Mouse (Mus musculus): ENCODE measurements around the gene App.

App gene

DNA sequence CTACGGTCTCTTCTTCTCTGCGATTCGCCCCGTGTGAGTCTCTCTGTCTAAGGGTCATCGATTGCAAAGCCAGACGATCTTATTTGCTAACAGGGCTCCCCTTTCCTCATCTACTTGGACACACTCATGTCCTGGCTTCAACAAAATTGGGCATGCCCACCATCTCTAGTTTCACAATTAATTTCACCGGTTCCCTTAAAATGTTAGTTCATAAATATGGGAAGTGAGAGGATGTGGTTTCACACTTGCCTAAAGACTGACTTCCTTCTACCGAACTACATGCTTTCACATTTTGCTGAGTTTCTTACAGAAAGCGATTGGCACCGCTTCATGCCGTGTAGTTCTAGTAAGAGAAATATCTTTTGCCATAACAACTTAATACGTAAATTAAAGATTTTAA, 101.8 kb downstream of the App start:
- no peak for DNase-seq

DNA sequence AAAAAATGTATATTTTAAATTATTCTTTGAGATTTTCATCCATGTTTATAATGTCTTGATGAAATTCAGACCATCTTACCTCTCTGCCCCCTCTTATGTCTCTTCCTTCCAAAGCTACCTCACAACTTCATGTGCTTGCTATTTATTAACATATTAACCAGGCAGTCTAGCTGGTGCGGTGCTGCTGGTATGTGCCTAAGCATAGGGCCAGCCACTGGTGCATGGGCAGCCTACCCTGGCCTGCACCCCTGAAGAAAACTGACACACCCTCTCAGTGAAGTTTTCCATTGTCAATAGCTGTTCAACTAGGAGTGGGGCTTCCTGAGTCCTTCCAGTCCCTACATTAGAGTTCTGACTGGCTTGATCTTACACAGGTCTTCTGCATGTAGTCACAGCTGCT, 102.3 kb downstream of the App start:
- DNase-seq, result no peak

DNA sequence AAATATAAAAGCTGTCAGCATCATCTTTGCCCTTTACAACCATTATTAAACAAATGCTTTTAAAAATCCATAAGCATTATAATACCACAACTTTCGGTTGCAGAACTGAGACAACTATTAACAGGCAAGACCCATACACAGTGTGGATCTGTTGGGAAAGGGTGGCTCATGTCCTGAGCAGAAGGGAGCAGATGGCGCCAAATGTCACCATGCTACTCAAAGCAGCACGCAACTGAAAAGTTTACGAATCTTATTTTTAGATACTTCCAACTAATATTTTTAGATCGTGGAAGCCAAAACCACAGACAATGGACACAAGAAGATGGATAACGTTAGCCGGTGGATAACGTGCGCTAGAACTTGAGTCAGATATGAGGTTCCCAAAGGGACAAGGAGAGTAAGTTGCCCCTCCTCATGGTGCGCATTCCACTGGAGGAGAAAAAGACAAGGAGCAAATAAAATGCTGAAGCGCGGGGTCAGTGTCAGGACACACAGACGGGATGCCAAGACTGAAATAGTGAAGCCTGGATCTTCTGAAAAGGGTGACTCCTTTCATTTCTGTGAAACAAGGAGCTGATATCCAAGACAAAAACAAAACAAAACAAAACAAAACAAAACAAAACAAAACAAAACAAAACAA, 106.2 kb downstream of the App start:
- DNase-seq, result peak; percentile 41

DNA sequence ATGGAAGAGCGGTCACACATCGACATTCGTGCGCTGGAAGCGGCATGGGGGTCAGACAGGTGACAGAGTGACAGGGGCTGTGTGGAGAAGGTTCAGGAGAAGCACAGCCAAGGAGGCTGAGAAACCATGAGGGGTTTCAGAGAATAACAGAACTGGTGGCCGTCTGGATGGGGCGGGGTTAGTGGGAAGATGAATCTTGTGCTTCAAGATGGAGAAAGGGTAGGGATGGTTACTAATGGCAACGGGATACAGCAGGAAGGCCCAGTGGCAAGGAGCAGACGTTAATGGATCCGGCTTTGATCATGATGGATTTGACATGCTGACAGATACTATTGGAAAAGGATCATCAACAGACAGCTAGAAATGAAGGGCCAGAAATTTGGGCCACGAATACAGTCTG, 107.3 kb downstream of the App start:
- no peak for DNase-seq

DNA sequence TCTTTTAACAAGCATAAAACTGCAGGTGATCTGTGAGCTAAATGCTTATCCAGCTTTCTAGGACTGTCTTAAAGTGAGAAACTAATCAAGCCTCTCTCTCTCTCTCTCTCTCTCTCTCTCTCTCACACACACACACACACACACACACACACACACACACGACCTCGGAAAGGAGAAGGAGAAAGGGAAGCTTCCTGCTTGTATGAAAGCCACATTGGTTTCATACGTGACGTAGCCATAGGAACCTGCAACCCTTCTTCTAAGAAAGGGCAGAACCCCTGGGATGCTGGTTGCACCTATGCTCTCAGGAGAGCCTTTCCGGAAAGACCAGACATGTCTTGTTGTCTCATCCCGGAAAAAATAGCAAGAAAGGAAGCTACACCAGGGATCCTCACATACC, 108.8 kb downstream of the App start:
- no peak for DNase-seq

DNA sequence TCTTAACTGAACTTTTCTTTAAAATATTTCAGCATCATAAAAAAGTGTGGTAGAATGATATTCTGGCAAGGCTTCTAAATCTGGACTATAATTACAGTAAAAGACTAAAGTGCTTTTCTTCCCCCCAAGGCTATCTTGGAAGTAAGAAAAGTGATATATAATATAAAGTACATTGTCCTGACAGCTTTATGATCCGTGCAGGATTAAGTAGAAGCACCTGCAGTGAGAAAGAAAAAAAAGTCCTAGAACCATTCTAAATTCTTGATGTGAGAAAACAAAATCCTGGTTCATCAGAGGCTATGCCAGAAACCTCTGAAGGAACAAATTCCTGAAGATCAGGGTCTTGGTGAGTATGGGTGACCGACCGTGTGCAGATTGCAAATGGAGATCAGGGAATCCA, 110.8 kb downstream of the App start:
- no peak for DNase-seq

DNA sequence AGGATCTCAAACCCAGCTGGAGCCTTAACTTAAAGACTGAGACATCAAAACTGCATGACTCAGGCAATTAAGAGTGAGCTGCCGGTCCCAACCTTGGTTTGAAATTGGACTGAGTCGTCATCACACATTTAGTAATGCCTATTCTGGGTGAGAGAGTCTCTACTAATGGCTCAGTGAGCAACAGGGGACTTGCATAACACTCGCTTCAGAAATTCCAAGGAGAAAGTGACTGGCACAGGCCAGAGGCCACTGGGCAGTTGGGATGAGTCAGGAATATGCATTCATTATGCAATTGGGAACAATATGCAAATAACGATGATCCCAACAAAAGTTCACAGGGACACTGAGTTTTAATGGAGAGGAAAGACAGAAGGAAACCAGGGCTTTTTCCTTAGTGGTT, 111.8 kb downstream of the App start:
- DNase-seq, result no peak

DNA sequence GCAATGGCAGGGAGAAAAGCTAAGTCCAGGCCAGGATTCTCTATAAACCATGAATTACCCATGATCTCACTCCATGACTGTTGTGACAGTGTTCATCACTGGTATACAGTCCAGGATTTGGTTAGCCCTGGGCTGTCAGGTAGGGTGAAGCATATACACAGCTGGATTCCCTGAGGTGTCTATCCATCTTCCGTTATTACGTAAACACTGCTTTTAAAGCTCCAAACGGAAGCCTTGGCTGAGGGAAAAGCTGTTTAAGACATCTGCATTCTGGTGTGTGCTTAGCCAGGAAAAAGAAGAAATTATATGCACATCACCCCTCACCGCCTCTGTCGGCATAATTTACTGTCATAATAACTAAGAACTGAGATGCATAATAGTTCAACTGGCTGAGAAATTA, 115.4 kb downstream of the App start:
- DNase-seq, result no peak

DNA sequence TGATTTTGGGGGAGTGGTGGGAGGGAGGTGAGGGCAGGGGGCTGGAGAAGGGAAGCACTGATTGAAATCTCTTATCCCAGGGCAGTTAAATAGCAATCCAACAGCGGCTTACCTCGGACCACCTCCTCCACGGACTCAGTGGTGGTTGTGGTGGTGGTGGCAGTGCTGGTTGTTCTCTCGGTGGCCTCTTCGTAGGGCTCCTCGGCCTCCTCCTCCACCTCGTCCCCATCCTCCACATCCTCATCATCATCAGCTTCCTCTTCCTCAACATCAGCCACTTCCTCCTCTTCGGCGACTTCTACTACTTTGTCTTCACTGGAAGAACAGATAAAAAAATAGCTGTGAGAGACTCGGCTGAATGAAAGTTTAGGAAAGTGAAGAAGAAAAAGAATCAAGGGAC, 117.4 kb downstream of the App start:
- no peak for DNase-seq

DNA sequence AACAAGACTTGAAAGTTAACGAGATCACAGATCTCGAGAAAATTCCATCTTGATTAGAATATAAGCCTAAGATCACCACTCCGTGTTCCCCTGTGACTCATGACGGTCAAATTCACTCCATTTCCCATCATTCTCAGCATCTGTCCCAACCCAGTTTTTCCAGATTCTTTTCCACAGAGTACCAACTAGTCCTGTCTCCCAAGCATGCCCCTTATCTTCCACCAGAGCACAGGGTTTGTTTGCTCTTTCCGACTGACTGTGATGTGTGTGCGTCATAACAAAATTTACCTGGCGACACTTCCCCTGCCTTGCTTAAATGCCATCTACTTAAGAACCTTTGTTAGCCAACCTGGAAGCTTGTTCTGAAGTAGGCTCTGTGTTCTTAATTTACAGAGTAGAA, 119.6 kb downstream of the App start:
- no peak for DNase-seq

DNA sequence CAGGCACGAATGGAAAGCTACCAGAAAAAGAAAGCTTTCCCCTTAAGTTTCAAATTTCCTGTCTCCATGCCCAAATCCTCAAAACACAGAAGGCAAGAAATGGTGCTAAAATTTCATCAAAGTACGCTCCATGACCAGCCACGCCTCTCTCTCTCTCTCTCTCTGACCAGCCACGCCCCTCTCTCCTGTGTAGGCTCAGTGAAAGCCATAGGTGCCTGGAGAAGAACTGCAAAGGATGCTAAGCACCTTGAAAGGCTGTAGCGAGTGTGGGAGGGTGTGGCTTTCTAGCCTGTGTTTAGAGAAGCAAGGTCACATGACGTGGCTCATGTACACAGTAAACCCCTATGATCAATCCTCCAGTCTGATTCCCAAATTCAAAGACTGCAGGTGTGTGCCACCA, 126.3 kb downstream of the App start:
- DNase-seq, result no peak

DNA sequence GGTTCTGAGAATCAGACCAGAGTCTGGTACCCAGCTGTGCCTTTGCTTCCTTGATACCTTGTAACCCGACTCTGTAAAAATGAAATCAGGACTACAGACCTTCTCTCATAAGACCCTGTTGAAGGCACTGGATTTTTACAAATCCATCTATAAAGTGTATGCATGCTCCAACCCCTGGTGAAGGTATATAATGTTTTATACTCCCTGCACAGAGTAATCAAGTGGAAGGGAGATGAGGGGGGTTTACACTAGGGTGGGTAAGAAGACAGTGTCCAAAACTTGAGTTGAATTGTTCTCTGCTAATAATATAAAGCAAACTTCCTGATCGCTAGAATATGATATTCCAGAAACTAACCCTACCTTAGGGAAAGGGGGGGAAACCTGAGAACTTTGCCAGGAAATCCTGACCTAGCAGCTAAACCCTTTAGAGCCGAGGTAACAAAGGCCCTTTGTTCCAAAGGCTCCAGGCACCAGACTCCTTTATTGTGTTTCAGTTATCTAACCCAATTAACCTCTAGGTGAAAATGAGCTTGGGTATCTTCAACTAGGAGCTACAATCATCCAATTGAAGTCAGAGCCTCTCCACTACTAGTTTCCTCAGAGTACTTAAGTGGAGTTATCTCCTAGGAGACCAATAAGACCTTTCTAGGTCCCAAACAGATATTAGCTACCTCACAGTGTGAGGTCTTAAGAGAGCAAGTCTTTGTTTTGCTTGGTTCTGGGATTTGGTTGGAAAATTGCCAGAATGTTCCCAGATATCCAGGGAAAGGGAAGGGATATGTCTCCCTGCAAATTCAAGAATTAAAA, 132.2 kb downstream of the App start:
- DNase-seq, result no peak

DNA sequence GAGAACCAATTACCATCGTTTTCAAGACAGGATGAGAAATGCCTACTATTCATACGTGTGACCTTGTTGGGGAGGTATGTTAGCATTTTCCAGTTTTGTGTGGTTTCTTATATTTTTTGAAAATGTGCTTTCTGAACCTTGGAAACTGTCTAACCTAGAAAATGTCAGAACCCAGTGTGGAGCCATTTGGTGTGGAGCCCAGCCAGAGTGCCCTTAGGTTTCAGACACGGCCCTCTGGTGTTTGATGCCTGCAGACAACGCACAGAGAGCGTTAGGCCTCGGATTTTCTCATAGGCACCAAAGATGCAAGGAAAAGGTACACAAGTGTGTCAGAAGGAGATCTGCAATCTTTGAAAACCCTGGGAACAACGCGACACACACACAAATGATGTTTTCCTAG, 134.8 kb downstream of the App start:
- DNase-seq, result peak; percentile 45

DNA sequence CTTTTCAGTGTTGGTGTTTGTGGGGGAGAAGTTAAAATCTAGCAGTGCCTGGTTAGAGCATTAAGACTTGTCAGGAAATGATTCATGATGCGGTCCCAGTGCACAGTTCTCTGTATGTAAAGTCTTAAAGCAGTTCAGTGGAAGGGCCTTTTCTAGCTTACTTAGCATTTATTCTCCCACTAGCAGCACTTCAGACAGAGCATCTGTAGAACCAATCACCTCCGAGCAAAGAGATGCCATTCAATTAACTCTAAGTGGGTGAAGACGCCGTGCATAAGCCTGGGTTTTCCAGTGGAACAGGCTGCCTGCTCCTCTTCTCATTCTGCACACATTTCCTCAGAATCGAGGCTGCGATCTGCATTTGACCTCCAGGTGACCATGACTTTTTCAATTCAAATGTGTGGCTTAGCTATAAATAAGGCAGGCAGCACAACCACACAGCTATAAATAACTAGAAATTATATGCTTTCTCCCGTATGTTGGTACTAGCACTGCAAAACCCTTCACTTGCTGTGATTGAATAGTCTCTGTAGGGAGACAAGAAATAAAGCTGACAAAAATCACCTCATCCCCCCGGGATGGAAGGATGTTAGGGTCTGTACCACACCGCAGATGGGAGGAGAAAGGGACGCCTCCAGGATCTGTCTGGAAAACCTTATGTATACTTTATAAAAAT, 135.5 kb downstream of the App start:
- no peak for DNase-seq

DNA sequence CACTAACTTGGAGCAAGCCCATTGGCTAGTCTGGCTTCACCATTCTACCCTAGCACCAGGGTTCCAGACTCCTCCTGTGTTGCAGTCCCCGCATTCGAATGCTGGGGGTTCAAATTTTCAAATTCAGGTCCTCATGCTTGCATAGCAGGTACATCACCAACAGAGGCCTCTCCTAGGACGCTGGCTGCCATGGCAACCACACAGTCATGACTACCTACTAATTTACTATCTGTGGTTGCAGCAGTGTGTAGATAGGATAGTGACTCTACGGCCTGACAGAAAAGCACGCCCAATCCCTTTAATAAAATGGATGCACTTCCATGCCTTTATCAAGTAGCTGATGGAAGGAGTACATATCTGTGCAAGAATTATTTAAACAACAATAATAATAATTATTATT, 137.8 kb downstream of the App start:
- DNase-seq, result no peak

DNA sequence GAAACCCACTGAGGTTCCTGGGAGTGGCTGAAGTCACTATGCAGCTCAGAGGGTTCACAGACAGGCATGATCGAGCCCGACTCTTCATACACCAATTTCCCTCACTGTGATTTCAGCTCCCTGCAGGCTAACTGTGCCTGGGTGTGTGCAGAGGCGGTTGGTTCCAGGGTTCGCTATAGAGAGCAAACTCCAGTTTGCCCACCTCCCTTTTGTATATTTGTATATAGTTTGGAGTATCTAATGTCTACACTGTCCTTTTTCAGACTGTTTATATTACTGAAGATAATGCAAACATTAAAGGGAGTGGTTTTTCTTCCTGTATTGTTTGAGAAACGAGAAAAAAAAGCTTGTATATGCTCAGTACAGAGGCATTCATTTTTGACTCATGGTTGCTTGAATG, 139.8 kb downstream of the App start:
- no peak for DNase-seq

DNA sequence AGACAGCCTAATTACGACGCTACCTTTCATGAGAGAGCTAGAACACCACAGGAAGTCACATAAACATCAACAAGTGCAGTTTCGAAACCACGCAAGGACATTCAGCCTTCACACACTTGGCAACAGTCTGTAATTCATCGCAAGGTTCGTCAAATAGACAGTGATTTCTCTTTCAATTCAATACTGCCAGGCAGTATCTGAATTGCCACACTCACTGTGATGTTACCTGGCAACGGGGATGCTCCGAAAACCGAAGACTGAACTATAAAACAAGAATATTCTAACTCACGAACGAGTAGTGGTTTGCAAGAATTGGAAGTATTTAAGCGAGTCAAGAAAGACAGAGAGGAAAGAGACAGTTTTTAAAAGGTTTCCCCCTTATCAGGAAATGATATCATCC, 142.8 kb downstream of the App start:
- no peak for DNase-seq

DNA sequence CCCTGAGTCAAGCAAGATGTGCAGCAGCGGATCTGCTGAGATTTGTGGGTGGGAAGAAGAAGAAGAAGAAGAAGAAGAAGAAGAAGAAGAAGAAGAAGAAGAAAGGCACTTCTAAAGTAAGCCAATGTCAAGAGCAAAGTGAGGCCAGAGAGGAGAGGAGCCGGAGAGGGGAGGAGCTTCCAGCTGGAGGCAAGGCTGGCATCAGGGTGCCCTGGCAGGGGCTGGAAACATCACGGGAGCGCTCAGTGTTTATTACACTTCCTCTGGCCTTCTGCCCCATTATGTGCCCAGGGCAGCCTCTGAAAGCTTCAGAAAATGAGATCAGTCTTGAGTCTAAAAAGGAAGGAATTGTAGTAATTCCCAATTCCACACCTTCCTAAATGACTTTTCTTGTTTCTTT, 145.2 kb downstream of the App start:
- no peak for DNase-seq

DNA sequence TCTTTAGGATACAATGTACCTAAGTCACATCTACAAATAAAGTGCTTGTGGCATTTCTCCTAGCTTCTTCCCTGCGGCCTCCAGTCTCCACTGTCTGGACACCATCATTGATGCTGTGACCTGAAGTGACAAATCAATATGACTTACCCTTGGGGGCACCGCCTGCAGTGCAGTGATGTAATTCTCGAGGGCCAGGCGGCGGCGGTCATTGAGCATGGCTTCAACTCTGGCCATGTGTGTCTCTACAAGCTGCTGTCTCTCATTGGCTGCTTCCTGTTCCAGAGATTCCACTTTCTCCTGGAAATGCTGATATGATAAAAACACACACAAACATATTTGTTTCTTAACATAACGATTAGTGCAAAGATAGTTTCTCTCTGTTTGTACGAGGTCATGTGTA, 148.9 kb downstream of the App start:
- no peak for DNase-seq

DNA sequence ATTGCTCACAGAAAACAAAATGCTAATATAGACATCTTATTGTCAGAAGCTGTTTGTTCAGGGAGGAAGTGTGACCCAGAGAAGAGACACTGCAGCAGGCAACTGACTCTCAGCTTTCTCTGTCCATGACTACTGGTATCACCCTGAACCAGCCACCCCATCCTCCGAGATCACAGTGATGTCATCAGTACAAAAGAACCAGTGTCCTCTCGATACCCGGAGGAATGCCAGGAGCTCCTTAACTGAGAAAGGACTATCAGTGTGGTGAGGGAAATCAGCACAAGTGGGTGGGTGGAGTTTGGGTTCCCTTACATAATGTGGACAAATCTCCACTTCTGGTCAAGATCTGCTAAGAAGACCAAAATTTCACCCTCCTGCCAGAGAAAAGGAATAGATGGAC, 150.5 kb downstream of the App start:
- DNase-seq, result no peak

DNA sequence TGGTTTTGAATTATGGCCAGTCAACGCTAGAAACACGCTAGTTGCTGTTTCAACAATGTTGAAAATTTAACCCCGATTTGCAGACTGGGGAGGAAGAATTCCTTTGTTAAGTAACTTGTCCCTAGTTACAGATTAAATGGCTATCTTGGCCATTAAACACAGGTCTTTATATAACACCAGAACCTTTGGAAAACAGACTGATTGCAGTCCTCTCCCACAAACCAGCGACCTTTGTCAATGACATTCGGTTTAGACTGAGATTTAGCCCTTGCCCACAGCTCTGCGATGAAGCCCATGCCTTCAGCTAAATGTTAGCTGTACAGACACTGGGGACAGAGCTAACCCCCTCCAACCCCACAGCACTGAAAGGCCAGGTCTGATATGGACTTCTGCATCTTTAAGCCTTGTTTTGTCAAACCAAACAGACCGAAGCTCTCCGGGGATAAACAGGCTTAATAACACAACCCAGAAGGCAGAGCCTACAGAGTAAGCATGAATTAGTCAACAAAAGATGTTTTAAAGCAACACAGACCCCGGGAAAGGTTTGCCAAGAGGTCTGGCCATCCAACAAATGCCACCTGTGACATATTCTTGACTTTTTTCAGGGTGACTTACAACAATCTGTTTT, 152.8 kb downstream of the App start:
- no peak for DNase-seq

DNA sequence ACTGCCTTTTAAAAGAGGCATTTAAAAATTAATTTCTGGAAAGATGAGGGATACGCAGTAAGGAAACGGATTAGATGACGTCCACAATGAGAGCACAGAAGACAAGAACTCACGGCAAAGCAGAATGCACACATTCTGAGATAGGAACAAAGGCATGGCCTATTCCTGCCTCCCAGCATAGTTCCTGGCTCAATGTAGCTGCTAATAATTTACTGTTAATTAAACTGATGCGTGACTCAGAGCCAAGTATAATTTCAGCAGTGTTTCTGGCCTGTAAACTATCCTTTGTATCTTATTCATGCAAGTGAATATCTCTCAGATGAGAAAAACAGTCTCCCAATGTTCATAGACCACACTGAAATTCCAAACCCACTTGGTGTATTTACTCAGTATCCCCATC, 154.3 kb downstream of the App start:
- no peak for DNase-seq

DNA sequence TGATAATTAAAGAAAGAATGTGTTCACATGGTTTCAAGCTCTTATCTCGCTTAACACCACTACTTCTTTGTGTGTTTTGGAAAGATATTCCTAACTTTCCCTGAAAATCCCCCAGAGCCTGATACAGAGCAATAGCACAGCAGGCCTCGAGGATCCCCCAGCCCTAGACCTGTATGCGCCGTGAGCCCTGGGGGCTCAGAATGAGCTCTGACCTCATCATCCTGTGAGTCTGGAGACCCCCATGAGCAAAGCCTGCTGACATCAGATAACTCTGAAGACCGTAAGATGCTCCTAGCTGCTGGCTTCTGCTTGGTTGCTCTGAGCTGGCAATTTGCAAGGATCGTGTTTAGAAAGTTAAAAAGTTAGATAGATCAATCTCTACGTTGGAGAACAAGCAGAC, 155.7 kb downstream of the App start:
- DNase-seq, result no peak

DNA sequence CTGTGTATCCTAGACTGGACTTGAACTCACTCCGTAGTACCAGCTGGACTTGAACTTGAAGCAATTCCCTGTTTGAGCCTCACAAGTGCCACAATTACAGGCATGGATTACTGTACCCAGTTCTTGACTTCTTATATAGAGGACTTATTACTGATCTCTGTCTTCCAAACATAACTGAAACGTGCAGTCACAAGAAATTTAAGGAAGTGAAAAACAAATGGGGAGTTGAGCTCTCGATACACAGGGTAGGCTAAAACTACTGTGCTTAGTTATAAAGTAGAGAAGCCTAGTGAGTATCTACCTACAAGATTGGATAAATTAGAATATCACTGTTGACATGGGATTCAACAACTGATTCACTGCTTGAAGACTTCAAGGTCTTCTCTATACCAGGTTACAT, 160.9 kb downstream of the App start:
- DNase-seq, result no peak
